In genomic region chr12:3618144-3619020, GRCm38 (mm10) we compare ENCODE assay signal across 19 mouse cellular contexts. TPM values are rescaled to one million over a fixed set of nuclear protein-coding genes. Genes with fewer than 3 reads are reported as not detected.
DNase-seq lines count a peak whose midpoint lies in the region; ATAC-seq and TF ChIP-seq lines count a peak whose summit lies in the region.
"Had no signal": no experiment of that assay in that cellular context is flagged by ENCODE, and none has a peak within 500 bp of the region (broad histone marks: within the 10 kb centered on the region; RNA-seq: fewer than 3 reads in every experiment).

No protein-coding gene starts in this region.

- peak in 1 of 3 experiments; percentile 22; a peak in 2 of 6 replicates for TF ChIP-seq CTCF in MEL (IDR thresholded peaks at IDR 0.05 in 2 of 3, conservative IDR thresholded peaks at IDR 0.05 in 1 of 3; ENCODE audit: control insufficient read depth in 1 of 3, insufficient read depth in 1 of 3, low read depth in 2 of 3, low read length in 3 of 3, poor library complexity in 1 of 3, severe bottlenecking in 1 of 3)
- TF ChIP-seq CTCF in lung, postnatal 0 days (IDR thresholded peaks at IDR 0.05): no peak

- H3K27ac ChIP-seq in MEL (ENCODE audit: control insufficient read depth, low read depth, low read length): peak overlapping the region; percentile 91
- peak overlapping the region; percentile 97 for H3K27ac ChIP-seq in liver, embryonic 15.5 days (replicated peaks)
- no peak overlapping the region for H3K27ac ChIP-seq in lung, postnatal 0 days (ENCODE audit: low read length)
- no peak overlapping the region for H3K27ac ChIP-seq in midbrain, embryonic 11.5 days (ENCODE audit: low read depth, low read length)
- no peak overlapping the region for H3K27ac ChIP-seq in forebrain, embryonic 14.5 days (ENCODE audit: low read depth, low read length)
- H3K27ac ChIP-seq: limb, embryonic 12.5 days; neural tube, embryonic 12.5 days had no signal

- peak overlapping the region; percentile 76 for H3K4me2 ChIP-seq in liver, embryonic 15.5 days
- no peak overlapping the region for H3K4me2 ChIP-seq in lung, postnatal 0 days (replicated peaks; ENCODE audit: low read depth, low read length)
- H3K4me2 ChIP-seq in midbrain, embryonic 11.5 days: no peak overlapping the region
- no peak overlapping the region for H3K4me2 ChIP-seq in forebrain, embryonic 14.5 days (ENCODE audit: low read length)
- H3K4me2 ChIP-seq: limb, embryonic 12.5 days; neural tube, embryonic 12.5 days had no signal

- no peak for TF ChIP-seq POLR2A in MEL (IDR thresholded peaks at IDR 0.05; ENCODE audit: control insufficient read depth in 1 of 2, insufficient read depth in 1 of 2, low read depth in 1 of 2, low read length in 2 of 2, poor library complexity in 1 of 2)

- H3K9ac ChIP-seq in MEL (ENCODE audit: control insufficient read depth, low read depth, low read length, poor library complexity, severe bottlenecking): peak overlapping the region; percentile 64
- peak overlapping the region; percentile 62 for H3K9ac ChIP-seq in liver, embryonic 15.5 days
- H3K9ac ChIP-seq in lung, postnatal 0 days (replicated peaks; ENCODE audit: low read depth): no peak overlapping the region
- no peak overlapping the region for H3K9ac ChIP-seq in midbrain, embryonic 11.5 days (ENCODE audit: low read length)
- no peak overlapping the region for H3K9ac ChIP-seq in forebrain, embryonic 14.5 days (ENCODE audit: low read length)
- H3K9ac ChIP-seq: limb, embryonic 12.5 days; neural tube, embryonic 12.5 days had no signal

- 41% methylated on average over 7 of the region's 7 CpGs for WGBS in liver, embryonic 15.5 days (ENCODE audit: insufficient replicate concordance)
- 89% methylated on average over 7 of the region's 7 CpGs for WGBS in lung, postnatal 0 days
- WGBS in midbrain, embryonic 11.5 days: 92% methylated on average over 7 of the region's 7 CpGs
- 93% methylated on average over 7 of the region's 7 CpGs for WGBS in forebrain, embryonic 14.5 days

- TF ChIP-seq EP300 in MEL (IDR thresholded peaks at IDR 0.05; ENCODE audit: low read depth in 1 of 2, low read length in 2 of 2): peak; percentile 90 to 91
- TF ChIP-seq EP300 in lung, postnatal 0 days (IDR thresholded peaks at IDR 0.05): no peak

- H3K27me3 ChIP-seq in MEL (ENCODE audit: control insufficient read depth in 1 of 2, insufficient read depth in 2 of 2, low read length in 2 of 2): no peaks in the 10 kb centered on the region
- no peaks in the 10 kb centered on the region for H3K27me3 ChIP-seq in liver, embryonic 15.5 days
- no peaks in the 10 kb centered on the region for H3K27me3 ChIP-seq in lung, postnatal 0 days (replicated peaks; ENCODE audit: insufficient read depth, low read length)
- H3K27me3 ChIP-seq in midbrain, embryonic 11.5 days (ENCODE audit: control insufficient read depth, insufficient read depth, low read length): no peaks in the 10 kb centered on the region
- no peaks in the 10 kb centered on the region for H3K27me3 ChIP-seq in forebrain, embryonic 14.5 days (replicated peaks; ENCODE audit: control insufficient read depth, insufficient read depth, low read length)
- H3K27me3 ChIP-seq: CH12.LX; limb, embryonic 12.5 days; megakaryocyte, embryonic 14.5 days; neural tube, embryonic 12.5 days; Patski had no signal

- H3K4me3 ChIP-seq in MEL (ENCODE audit: control insufficient read depth in 1 of 2, insufficient read depth in 1 of 2, low read depth in 2 of 2, low read length in 2 of 2): peak overlapping the region; percentile 15 to 34
- H3K4me3 ChIP-seq in liver, embryonic 15.5 days (replicated peaks): peak overlapping the region; percentile 37
- no peak overlapping the region for H3K4me3 ChIP-seq in lung, postnatal 0 days (ENCODE audit: low read depth, low read length)
- H3K4me3 ChIP-seq in midbrain, embryonic 11.5 days (ENCODE audit: low read depth, low read length): no peak overlapping the region
- no peak overlapping the region for H3K4me3 ChIP-seq in forebrain, embryonic 14.5 days (ENCODE audit: low read depth, low read length)
- H3K4me3 ChIP-seq: limb, embryonic 12.5 days; megakaryocyte, embryonic 14.5 days; neural tube, embryonic 12.5 days had no signal

- ATAC-seq in erythroblast, adult 5-6 weeks (replicated peaks; ENCODE audit: low FRiP score, poor library complexity, severe bottlenecking): peak; percentile 99
- ATAC-seq in liver, embryonic 15.5 days (ENCODE audit: insufficient read depth): peak; percentile 100
- no peak for ATAC-seq in lung, postnatal 0 days
- no peak for ATAC-seq in midbrain, embryonic 11.5 days (ENCODE audit: low FRiP score)
- no peak for ATAC-seq in forebrain, embryonic 14.5 days
- ATAC-seq: hindbrain, embryonic 16.5 days; Patski had no signal

- peaks cover 0 to 15% of the 10 kb centered on the region in 2 experiments; a peak in 2 of 4 replicates for H3K36me3 ChIP-seq in MEL (ENCODE audit: control insufficient read depth in 1 of 2, insufficient read depth in 2 of 2, low read length in 2 of 2)
- peaks cover 3% of the 10 kb centered on the region; the same call in 1 of the 2 replicates for H3K36me3 ChIP-seq in liver, embryonic 15.5 days (replicated peaks)
- no peaks in the 10 kb centered on the region for H3K36me3 ChIP-seq in lung, postnatal 0 days (ENCODE audit: insufficient read depth, low read length)
- H3K36me3 ChIP-seq in midbrain, embryonic 11.5 days (ENCODE audit: control insufficient read depth, insufficient read depth, low read length): no peaks in the 10 kb centered on the region
- no peaks in the 10 kb centered on the region for H3K36me3 ChIP-seq in forebrain, embryonic 14.5 days (ENCODE audit: control insufficient read depth, insufficient read depth, low read length)

- no peaks in the 10 kb centered on the region for H3K79me2 ChIP-seq in MEL (ENCODE audit: control insufficient read depth, insufficient read depth, low read length, poor library complexity)

- H3K4me1 ChIP-seq in MEL (ENCODE audit: control insufficient read depth in 1 of 2, insufficient read depth in 2 of 2, low read length in 2 of 2): peaks cover 11% of the 10 kb centered on the region in 2 experiments
- peaks cover 29% of the 10 kb centered on the region for H3K4me1 ChIP-seq in liver, embryonic 15.5 days (replicated peaks)
- H3K4me1 ChIP-seq in lung, postnatal 0 days (ENCODE audit: insufficient read depth, low read depth, low read length): no peaks in the 10 kb centered on the region
- no peaks in the 10 kb centered on the region for H3K4me1 ChIP-seq in midbrain, embryonic 11.5 days (ENCODE audit: control insufficient read depth, insufficient read depth, low read length)
- no peaks in the 10 kb centered on the region for H3K4me1 ChIP-seq in forebrain, embryonic 14.5 days (ENCODE audit: control insufficient read depth, insufficient read depth, low read length)
- H3K4me1 ChIP-seq: limb, embryonic 12.5 days; neural tube, embryonic 12.5 days had no signal

- TF ChIP-seq RAD21 in MEL (IDR thresholded peaks at IDR 0.05; ENCODE audit: low read depth, low read length): no peak

- peak; percentile 2 to 9 for DNase-seq in adrenal gland, postnatal 36 days
- no peak for DNase-seq in adrenal gland, adult 2 months
- peak; percentile 75 for DNase-seq in MEL (ENCODE audit: low read depth, low spot score)
- no peak for DNase-seq in lung, postnatal 0 days (ENCODE audit: low spot score)
- DNase-seq in midbrain, embryonic 11.5 days (ENCODE audit: low spot score, missing footprints): no peak
- no peak for DNase-seq in forebrain, embryonic 14.5 days (ENCODE audit: low spot score)
- DNase-seq: adrenal gland, adult 8-10 months; cerebellum, postnatal 14 days; heart, adult 18-20 months; heart, postnatal 10 days; right cerebral cortex, postnatal 4 days had no signal

- no peaks in the 10 kb centered on the region for H3K9me3 ChIP-seq in MEL (replicated peaks; ENCODE audit: insufficient read depth, low read length)
- H3K9me3 ChIP-seq in liver, embryonic 15.5 days (replicated peaks): no peaks in the 10 kb centered on the region
- H3K9me3 ChIP-seq in lung, postnatal 0 days (ENCODE audit: low read length): no peaks in the 10 kb centered on the region
- no peaks in the 10 kb centered on the region for H3K9me3 ChIP-seq in midbrain, embryonic 11.5 days (ENCODE audit: control insufficient read depth, low read length)
- H3K9me3 ChIP-seq in forebrain, embryonic 14.5 days (replicated peaks; ENCODE audit: control insufficient read depth, low read length): no peaks in the 10 kb centered on the region
- H3K9me3 ChIP-seq: limb, embryonic 12.5 days; megakaryocyte, embryonic 14.5 days; neural tube, embryonic 12.5 days had no signal

TF ChIP-seq in MEL, 35 proteins besides CTCF, POLR2A, EP300 and RAD21 (continues in another document):
- TF ChIP-seq CHD2 (IDR thresholded peaks at IDR 0.05; ENCODE audit: low read length) (no peak), RCOR1 (IDR thresholded peaks at IDR 0.05; ENCODE audit: low read depth, low read length) (peak; percentile 73; the same call in 1 of the 2 replicates), ZNF384 (IDR thresholded peaks at IDR 0.05; ENCODE audit: low read depth, low read length) (peak; percentile 78), CHD1 (IDR thresholded peaks at IDR 0.05; ENCODE audit: low read depth, low read length) (0 out of 2 replicates have a peak, but pooled peaks have one; percentile 67), JUND (IDR thresholded peaks at IDR 0.05; ENCODE audit: low read depth, low read length) (no peak), ELF1 (IDR thresholded peaks at IDR 0.05; ENCODE audit: low read depth, low read length) (no peak), MXI1 (IDR thresholded peaks at IDR 0.05; ENCODE audit: low read depth, low read length) (peak; percentile 43; the same call in 1 of the 2 replicates), TAL1 (IDR thresholded peaks at IDR 0.05; ENCODE audit: low read length) (peak; percentile 85), TBP (IDR thresholded peaks at IDR 0.05; ENCODE audit: low read depth, low read length) (no peak), ZC3H11A (IDR thresholded peaks at IDR 0.05; ENCODE audit: low read depth, low read length) (no peak), MYC (IDR thresholded peaks at IDR 0.05; ENCODE audit: low read depth, low read length) (0 out of 2 replicates have a peak, but pooled peaks have one; percentile 43)

RNA-seq across cellular contexts. Expression of gene Dtnb, which starts 46.2 kb away (rescaled TPM):
- total RNA-seq in adrenal gland, postnatal 36 days (2021): 10 to 100 TPM; 30.1 to 43.3 TPM
- 10 to 100 TPM; 24.9 to 38.2 TPM for total RNA-seq in adrenal gland, adult 2 months (2021)
- 31.2 and 32.7 TPM in 2 replicates for polyA plus RNA-seq in adrenal gland, adult 2 months (2012; rRNA removed)
- 18.6 and 20.6 TPM in 2 replicates for total RNA-seq in MEL (2012; rRNA removed)
- polyA plus RNA-seq in MEL (2012; ENCODE audit: insufficient read depth in 1 of 2, insufficient read length in 2 of 2, low read depth in 1 of 2, low replicate concordance in 2 of 2, missing spikeins in 1 of 2): 10 to 100 TPM in 1 of 2 experiments, not detected in 1; 24.9 TPM
- total RNA-seq in erythroblast, adult 5-6 weeks (2015; ENCODE audit: low replicate concordance): 7.5 and 14.8 TPM in 2 replicates
- total RNA-seq in erythroblast, adult 5-6 weeks (2017; ENCODE audit: low replicate concordance): 8.3 and 19.0 TPM in 2 replicates
- 21.5 and 25.5 TPM in 2 replicates for polyA plus RNA-seq in liver, embryonic 15.5 days (2015; fragmentation: Nextera tagmentation; extraction: Ambion mirVana)
- polyA plus RNA-seq in lung, postnatal 0 days (2015; fragmentation: Nextera tagmentation; extraction: Ambion mirVana): 14.5 and 18.8 TPM in 2 replicates
- 30.1 and 33.0 TPM in 2 replicates for polyA plus RNA-seq in midbrain, embryonic 11.5 days (2014; fragmentation: Nextera tagmentation; extraction: Ambion mirVana)
- polyA plus RNA-seq in forebrain, embryonic 14.5 days (2014; fragmentation: Nextera tagmentation; extraction: Ambion mirVana): 27.3 and 34.8 TPM in 2 replicates

Comparison
In these comparisons a context has a peak if more than half of its experiments do, and no peak if none do; other contexts are left out.
1. DNase-seq: peak in adrenal gland, postnatal 36 days (2 of 2) and MEL (single experiment); none in adrenal gland, adult 2 months (single experiment), lung, postnatal 0 days (single experiment), midbrain, embryonic 11.5 days (single experiment) and forebrain, embryonic 14.5 days (single experiment).
2. H3K27ac ChIP-seq: peak in MEL (single experiment) and liver, embryonic 15.5 days (single experiment); none in lung, postnatal 0 days (single experiment), midbrain, embryonic 11.5 days (single experiment) and forebrain, embryonic 14.5 days (single experiment).
3. H3K4me3 ChIP-seq: peak in MEL (2 of 2) and liver, embryonic 15.5 days (single experiment); none in lung, postnatal 0 days (single experiment), midbrain, embryonic 11.5 days (single experiment) and forebrain, embryonic 14.5 days (single experiment).
4. H3K9ac ChIP-seq: peak in MEL (single experiment) and liver, embryonic 15.5 days (single experiment); none in lung, postnatal 0 days (single experiment), midbrain, embryonic 11.5 days (single experiment) and forebrain, embryonic 14.5 days (single experiment).
5. ATAC-seq: peak in erythroblast, adult 5-6 weeks (single experiment) and liver, embryonic 15.5 days (single experiment); none in lung, postnatal 0 days (single experiment), midbrain, embryonic 11.5 days (single experiment) and forebrain, embryonic 14.5 days (single experiment).